Mouse (Mus musculus): ENCODE results near the gene Vmn2r42.
"Not testable (repeated sequence)": the region's sequence is repeated elsewhere in the genome, so short reads cannot be mapped to it uniquely, and the experiment has no call there.

The Vmn2r42 gene

GRCm38 (mm10) chr7:8200220-8200619 lies at the start of gene Vmn2r42:
TSS of gene Vmn2r42 (minus strand) at chr7:8200320.
- not testable (repeated sequence) for DNase-seq

- DNase-seq, result not testable (repeated sequence)
Observed at GRCm38 (mm10) chr7:8161554-8161953, 38.6 kb downstream of the Vmn2r42 start, which contains the start of gene Vmn2r41. TSS of gene Vmn2r41 (minus strand) at chr7:8161654.
